Mouse (Mus musculus): Measurements from ENCODE around the gene Tomt.
"Not testable (repeated sequence)": the region's sequence is repeated elsewhere in the genome, so short reads cannot be mapped to it uniquely, and the experiment has no call there.

Tomt gene

GRCm38 (mm10) chr7:101906287-101906681 is at the start of gene Tomt:
Tomt (minus strand) TSS chr7:101906359.
- Histone ChIP-seq H3K27me3 (ENCODE audit: control insufficient read depth, insufficient read depth, low read length, poor library complexity, severe bottlenecking) (no peaks in the 10 kb centered on the region), H3K36me3 (ENCODE audit: control insufficient read depth, insufficient read depth, low read length, poor library complexity, severe bottlenecking) (0 out of 2 replicates have a peak, but pooled peaks cover 3% of the 10 kb centered on the region)
- no peak for DNase-seq (ENCODE audit: low read depth, low spot score)

DNA sequence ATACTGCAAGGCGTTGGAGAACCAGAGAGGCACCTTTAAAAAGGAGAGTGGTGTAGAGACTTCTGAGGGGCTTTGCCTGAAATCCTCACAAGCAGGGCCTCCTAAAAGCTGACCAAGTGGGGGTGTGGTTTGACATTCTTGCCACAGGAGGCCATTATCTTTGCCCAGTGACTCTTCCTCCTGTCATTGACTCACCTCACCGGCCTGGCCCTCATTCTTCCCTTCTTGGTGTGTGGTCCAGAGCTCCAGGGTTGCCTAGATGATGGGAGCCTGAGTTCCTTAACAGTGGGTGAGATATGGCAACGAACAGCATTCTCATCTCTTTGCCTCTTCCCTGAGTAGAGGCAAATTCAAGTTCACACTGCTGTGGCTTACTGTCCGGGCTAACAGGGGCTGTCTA is 49.7 kb upstream of the Tomt start:
- DNase-seq (ENCODE audit: low read depth, low spot score) = no peak
- Histone ChIP-seq H3K27me3 (ENCODE audit: control insufficient read depth, insufficient read depth, low read length, poor library complexity, severe bottlenecking) (no peaks in the 10 kb centered on the region), H3K36me3 (ENCODE audit: control insufficient read depth, insufficient read depth, low read length, poor library complexity, severe bottlenecking) (no peaks in the 10 kb centered on the region)

- no peaks in the 10 kb centered on the region for H3K27me3 ChIP-seq (ENCODE audit: control insufficient read depth, insufficient read depth, low read length, poor library complexity, severe bottlenecking)
- no peaks in the 10 kb centered on the region for H3K36me3 ChIP-seq (ENCODE audit: control insufficient read depth, insufficient read depth, low read length, poor library complexity, severe bottlenecking)
- peak; percentile 22 for DNase-seq (ENCODE audit: low read depth, low spot score)
Measured at GRCm38 (mm10) chr7:101955276-101955675, 49.1 kb upstream of the Tomt start.

DNA sequence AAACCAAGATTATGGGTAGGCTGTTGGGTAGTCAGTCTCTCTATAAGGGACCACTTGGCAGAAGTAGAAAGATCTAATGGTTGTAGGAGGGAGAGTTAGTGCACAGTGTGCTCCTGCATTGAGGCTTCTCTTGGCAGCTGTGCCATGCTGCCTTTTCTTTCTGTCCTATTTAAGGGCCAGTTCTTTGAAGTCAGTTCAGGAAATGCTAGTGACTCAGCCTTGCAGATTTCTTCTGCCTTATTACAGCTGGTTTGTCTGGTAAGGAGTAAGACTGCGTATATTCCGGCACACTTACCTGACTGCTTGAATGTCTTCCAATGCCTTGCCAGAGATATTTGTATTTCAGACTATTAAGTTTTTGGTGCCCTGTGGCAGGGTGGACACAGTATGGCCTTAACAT is 48.0 kb upstream of the Tomt start:
- H3K36me3 ChIP-seq (ENCODE audit: control insufficient read depth, insufficient read depth, low read length, poor library complexity, severe bottlenecking) = no peaks in the 10 kb centered on the region
- H3K27me3 ChIP-seq (ENCODE audit: control insufficient read depth, insufficient read depth, low read length, poor library complexity, severe bottlenecking) = no peaks in the 10 kb centered on the region
- DNase-seq (ENCODE audit: low read depth, low spot score) = no peak

- no peak for DNase-seq (ENCODE audit: low read depth, low spot score)
- Histone ChIP-seq H3K27me3 (ENCODE audit: control insufficient read depth, insufficient read depth, low read length, poor library complexity, severe bottlenecking) (no peaks in the 10 kb centered on the region), H3K36me3 (ENCODE audit: control insufficient read depth, insufficient read depth, low read length, poor library complexity, severe bottlenecking) (no peaks in the 10 kb centered on the region)
Measured at GRCm38 (mm10) chr7:101952098-101952497, 45.9 kb upstream of the Tomt start.

DNA sequence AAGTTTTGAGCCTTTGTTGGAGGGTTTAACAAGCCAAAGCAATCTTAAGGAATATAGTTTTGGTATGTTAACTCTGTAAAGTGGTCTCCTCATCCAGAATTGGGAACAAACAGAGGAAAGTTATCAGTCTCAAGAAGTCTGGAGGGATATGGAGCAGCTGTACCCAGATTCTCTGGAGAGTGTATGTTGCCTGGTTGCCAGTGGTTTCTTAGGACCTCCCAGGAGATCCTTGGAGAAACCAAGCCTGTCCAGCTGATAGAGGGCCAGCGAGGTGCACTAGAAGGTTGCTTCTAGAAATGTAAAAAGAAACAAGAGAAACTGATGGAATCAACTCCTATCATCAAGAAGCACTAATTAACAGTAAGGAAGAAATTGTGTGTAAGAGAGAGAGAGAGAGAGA is 45.5 kb upstream of the Tomt start:
- Histone ChIP-seq H3K27me3 (ENCODE audit: control insufficient read depth, insufficient read depth, low read length, poor library complexity, severe bottlenecking) (no peaks in the 10 kb centered on the region), H3K36me3 (ENCODE audit: control insufficient read depth, insufficient read depth, low read length, poor library complexity, severe bottlenecking) (no peaks in the 10 kb centered on the region)
- DNase-seq (ENCODE audit: low read depth, low spot score) = no peak

GRCm38 (mm10) chr7:101949008-101949407 is 42.8 kb upstream of the Tomt start:
- DNase-seq (ENCODE audit: low read depth, low spot score) = peak; percentile 68
- not testable (repeated sequence) for H3K27me3 ChIP-seq (ENCODE audit: control insufficient read depth, insufficient read depth, low read length, poor library complexity, severe bottlenecking); H3K36me3 ChIP-seq (ENCODE audit: control insufficient read depth, insufficient read depth, low read length, poor library complexity, severe bottlenecking)

DNA sequence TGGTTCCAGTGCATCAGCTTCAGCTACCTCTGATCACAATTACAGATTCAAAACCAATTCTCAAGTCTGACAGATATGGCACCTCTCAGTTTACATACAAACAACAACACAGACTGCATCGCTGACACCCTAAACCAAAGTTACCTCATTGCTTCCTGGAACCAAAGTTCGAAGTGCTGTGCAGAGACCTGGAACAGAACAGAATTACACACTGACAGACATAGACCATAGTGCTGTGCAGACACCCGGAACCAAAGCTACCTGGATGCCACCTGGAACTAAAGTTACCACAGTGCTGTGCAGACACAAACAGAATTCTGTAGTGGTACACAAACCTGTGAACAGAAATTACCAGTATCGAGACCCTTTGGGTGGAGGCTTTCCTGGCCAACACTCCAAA is 33.6 kb upstream of the Tomt start:
- Histone ChIP-seq H3K36me3 (ENCODE audit: control insufficient read depth, insufficient read depth, low read length, poor library complexity, severe bottlenecking) (no peaks in the 10 kb centered on the region), H3K27me3 (ENCODE audit: control insufficient read depth, insufficient read depth, low read length, poor library complexity, severe bottlenecking) (no peaks in the 10 kb centered on the region)
- DNase-seq (ENCODE audit: low read depth, low spot score) = no peak

GRCm38 (mm10) chr7:101938348-101938747 is 32.2 kb upstream of the Tomt start:
- Histone ChIP-seq H3K27me3 (ENCODE audit: control insufficient read depth, insufficient read depth, low read length, poor library complexity, severe bottlenecking) (no peaks in the 10 kb centered on the region), H3K36me3 (ENCODE audit: control insufficient read depth, insufficient read depth, low read length, poor library complexity, severe bottlenecking) (no peaks in the 10 kb centered on the region)
- DNase-seq (ENCODE audit: low read depth, low spot score) = no peak

- no peaks in the 10 kb centered on the region for H3K27me3 ChIP-seq (ENCODE audit: control insufficient read depth, insufficient read depth, low read length, poor library complexity, severe bottlenecking)
- DNase-seq (ENCODE audit: low read depth, low spot score) = no peak
Measured at GRCm38 (mm10) chr7:101937569-101937968, 31.4 kb upstream of the Tomt start.

DNA sequence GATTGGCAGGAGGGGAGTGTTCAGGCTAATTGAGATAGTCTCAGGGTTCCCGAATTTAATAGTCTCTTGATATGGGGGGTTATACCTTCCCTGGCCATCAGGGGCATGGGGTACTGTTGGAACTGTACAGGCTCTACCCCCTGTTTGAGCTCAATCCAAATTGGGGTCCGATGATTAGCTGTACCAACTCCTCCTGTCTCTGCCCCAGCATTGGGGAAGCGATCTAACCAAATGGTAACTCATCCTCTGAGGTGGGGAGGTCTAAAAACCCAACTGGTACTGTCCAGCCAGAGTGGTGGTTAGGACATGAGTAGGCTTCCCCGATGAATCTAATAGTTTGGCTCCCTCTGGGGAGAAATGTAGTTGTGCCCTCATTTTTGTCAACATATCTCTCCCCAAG is 30.8 kb upstream of the Tomt start:
- Histone ChIP-seq H3K27me3 (ENCODE audit: control insufficient read depth, insufficient read depth, low read length, poor library complexity, severe bottlenecking) (no peaks in the 10 kb centered on the region), H3K36me3 (ENCODE audit: control insufficient read depth, insufficient read depth, low read length, poor library complexity, severe bottlenecking) (no peaks in the 10 kb centered on the region)
- DNase-seq (ENCODE audit: low read depth, low spot score) = no peak

More at GRCm38 (mm10) chr7:101937569-101937968, 31.4 kb upstream of the Tomt start:
- no peaks in the 10 kb centered on the region for H3K36me3 ChIP-seq (ENCODE audit: control insufficient read depth, insufficient read depth, low read length, poor library complexity, severe bottlenecking)

DNA sequence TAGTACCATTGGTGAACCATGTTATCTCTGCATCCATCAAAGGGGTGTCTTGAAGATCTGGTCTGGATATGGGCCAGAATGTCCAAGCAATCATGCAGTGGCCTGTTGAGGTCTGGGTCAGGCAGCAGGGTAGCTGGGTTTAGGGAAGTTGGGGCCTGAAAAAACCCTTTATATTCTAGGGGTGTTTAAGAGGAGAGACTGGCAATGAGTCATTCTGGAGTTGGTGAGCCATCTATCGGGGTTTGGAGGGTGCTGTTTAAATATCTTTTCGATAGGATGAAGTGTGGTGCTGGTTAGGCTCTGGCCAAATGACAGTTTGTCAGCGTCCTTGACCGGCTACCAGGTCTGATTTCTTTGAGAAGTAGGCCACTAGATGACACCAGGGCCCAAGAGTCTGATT is 29.8 kb upstream of the Tomt start:
- DNase-seq (ENCODE audit: low read depth, low spot score) = no peak
- Histone ChIP-seq H3K36me3 (ENCODE audit: control insufficient read depth, insufficient read depth, low read length, poor library complexity, severe bottlenecking) (no peaks in the 10 kb centered on the region), H3K27me3 (ENCODE audit: control insufficient read depth, insufficient read depth, low read length, poor library complexity, severe bottlenecking) (no peaks in the 10 kb centered on the region)

- H3K27me3 ChIP-seq (ENCODE audit: control insufficient read depth, insufficient read depth, low read length, poor library complexity, severe bottlenecking) = no peaks in the 10 kb centered on the region
- peak; percentile 97 for DNase-seq (ENCODE audit: low read depth, low spot score)
- H3K36me3 ChIP-seq (ENCODE audit: control insufficient read depth, insufficient read depth, low read length, poor library complexity, severe bottlenecking) = no peaks in the 10 kb centered on the region
Measured at GRCm38 (mm10) chr7:101933751-101934240, 27.6 kb upstream of the Tomt start, which contains the start of the genes Lrrc51 and Numa1. Lrrc51 (minus strand) TSS chr7:101933895. Numa1 (plus strand) TSS chr7:101934111.

DNA sequence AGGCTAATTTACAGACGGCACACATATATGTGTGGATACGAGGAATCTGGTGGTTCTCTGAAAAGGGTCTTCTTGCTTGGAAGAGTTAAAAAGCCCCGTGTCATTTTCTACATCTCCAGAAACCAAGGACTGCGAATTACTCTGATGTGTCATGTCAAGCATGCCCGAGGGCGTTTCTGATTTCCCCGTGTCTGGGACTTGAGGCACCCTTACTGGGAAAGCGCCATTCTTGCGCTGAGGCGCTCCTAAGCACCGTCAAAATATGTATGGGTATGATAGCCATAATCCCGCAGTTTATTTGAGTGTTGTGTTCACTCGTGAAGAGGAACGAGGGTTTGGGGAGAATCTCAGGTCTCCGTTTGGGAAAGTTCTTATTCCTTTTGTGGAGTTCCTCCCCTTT is 27.1 kb upstream of the Tomt start:
- Histone ChIP-seq H3K27me3 (ENCODE audit: control insufficient read depth, insufficient read depth, low read length, poor library complexity, severe bottlenecking) (no peaks in the 10 kb centered on the region), H3K36me3 (ENCODE audit: control insufficient read depth, insufficient read depth, low read length, poor library complexity, severe bottlenecking) (no peaks in the 10 kb centered on the region)
- DNase-seq (ENCODE audit: low read depth, low spot score) = no peak

GRCm38 (mm10) chr7:101932551-101932950 is 26.4 kb upstream of the Tomt start:
- Histone ChIP-seq H3K27me3 (ENCODE audit: control insufficient read depth, insufficient read depth, low read length, poor library complexity, severe bottlenecking) (no peaks in the 10 kb centered on the region), H3K36me3 (ENCODE audit: control insufficient read depth, insufficient read depth, low read length, poor library complexity, severe bottlenecking) (no peaks in the 10 kb centered on the region)
- DNase-seq (ENCODE audit: low read depth, low spot score) = no peak

- no peak for DNase-seq (ENCODE audit: low read depth, low spot score)
- H3K36me3 ChIP-seq (ENCODE audit: control insufficient read depth, insufficient read depth, low read length, poor library complexity, severe bottlenecking) = no peaks in the 10 kb centered on the region
- H3K27me3 ChIP-seq (ENCODE audit: control insufficient read depth, insufficient read depth, low read length, poor library complexity, severe bottlenecking) = no peaks in the 10 kb centered on the region
Measured at GRCm38 (mm10) chr7:101928093-101928492, 21.9 kb upstream of the Tomt start.

Data from splenic B cell, adult 2 months (primary cell).